Mouse (Mus musculus) activated CD4-positive, CD25-positive, alpha-beta regulatory T cell, adult 4 months (primary cell): ENCODE results near the gene Pigo. TPM values are rescaled to one million over a fixed set of nuclear protein-coding genes. Genes with fewer than 3 reads are reported as not detected.
A peak's percentile ranks its signal among the peaks of the same experiment; 100 is the strongest.
"Not testable (repeated sequence)": the region's sequence is repeated elsewhere in the genome, so short reads cannot be mapped to it uniquely, and the experiment has no call there.

Source experiments
- ATAC-seq: one replicate; pipeline ENCODE4 v1.8.0; 2017
- polyA plus RNA-seq, 2 experiments: library from polyadenylated mRNA; unstranded; fragments of 100-300 nt; shearing (Covaris generic); gene quantifications; one replicate each; pipeline ENCODE4 v1.2.1; 2017

The Pigo gene
- polyA plus RNA-seq, 2 experiments from 2014 or later = 14.1 to 14.6 TPM

DNA sequence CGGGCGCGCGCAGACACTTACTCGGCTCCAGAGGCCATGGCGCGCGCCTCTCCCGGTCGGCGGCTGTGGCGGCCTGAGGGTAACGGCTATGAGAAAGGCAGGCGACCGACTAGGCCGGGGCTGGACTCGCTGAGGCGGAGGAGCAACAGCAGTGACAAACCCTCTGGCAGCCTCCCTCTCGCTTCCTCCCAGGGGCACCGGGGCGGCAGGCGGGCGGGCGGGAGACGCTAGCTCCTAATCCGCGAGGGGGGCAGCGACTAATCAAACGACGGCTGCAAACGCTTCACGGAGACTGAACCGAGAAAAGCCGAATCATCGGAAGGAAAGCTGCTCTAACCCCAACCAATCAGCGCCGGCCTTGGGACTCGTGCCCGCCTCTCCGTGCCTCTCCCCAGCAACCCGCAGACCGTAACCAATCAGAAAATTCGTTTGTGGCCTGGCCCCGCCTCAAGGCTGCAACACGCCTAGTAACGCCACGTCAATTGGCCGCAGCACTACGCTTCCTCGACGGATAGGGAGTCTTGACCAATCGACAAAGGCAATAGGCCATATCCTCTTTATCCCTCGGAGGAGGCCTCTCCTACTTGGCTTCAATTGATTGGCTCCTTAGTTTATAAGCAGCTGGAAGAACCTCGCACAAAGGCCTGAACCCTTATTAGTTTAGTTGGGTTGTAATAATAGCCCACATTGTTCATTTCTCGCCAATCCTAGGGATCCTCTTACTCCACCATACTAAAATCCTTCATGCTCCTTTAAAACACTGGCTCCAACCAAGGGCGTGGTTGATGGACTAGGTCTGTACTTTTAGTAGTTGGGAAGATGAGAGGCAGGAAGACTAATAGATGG, 25.3 kb downstream of the Pigo start, which contains the start of gene Vcp:
Vcp (minus strand) TSS at position 367 of the 846 bp plus-strand sequence.
- peak; percentile 95 for ATAC-seq

GRCm38 (mm10) chr4:42999451-43000140, 26.0 kb downstream of the Pigo start:
- ATAC-seq = peak; percentile 7

GRCm38 (mm10) chr4:42998022-42998421, 27.6 kb downstream of the Pigo start:
- ATAC-seq = no peak

DNA sequence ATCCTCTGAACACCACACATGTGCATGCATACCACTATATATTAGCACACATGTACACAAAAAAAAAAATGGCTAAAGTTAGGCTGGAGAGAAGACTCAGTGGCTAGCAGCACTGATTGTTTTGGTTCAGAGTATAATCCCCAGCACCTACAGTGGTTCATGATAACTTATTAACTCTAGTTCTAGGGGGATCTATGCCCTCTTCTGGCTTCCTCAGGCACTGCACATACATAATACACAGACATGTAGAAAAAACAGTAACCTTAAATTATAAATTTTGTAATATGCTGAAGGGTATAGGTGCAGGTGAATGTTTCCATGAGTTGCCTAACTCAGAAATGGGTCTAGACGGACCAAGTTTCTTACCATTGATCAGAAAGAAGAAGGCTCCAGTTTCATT, 37.3 kb downstream of the Pigo start:
- ATAC-seq = no peak

DNA sequence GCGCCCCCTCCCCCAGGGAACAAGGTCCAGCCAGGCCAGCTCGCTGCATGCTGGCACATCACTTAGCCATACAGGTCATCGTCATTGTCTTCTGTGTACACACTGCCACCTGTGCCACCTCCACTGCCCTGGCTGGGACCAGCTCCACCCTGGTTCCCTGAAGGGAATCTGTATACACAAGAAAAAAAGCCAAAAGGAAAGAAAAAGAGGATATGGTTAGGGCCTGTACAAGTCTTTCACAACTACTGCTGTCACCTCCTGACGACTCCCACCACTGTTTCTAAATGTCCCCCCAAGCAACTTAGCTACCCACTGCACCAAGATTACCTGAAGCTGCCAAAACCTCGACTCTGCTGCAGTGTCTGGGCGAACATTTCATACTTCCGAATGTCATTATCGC, 45.2 kb downstream of the Pigo start:
- ATAC-seq = not testable (repeated sequence)

DNA sequence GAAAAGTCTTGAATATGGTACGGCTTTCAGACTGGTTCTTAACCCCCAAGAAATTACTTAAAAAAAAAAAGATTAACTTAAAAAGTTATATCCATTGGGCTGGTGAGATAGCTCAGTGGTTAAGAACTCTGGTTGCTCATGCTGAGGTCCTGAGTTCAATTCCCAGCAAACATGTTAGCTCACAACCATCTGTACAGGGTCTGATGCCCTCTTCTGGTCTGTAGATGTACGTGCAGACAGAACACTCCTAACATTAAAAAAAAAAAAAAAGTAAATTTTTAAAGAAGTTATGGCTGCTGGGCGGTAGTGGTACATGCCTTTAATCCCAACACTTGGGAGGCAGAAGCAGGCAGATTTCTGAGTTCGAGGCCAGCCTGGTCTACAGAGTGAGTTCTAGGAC, 47.6 kb downstream of the Pigo start:
- ATAC-seq = peak; percentile 46

DNA sequence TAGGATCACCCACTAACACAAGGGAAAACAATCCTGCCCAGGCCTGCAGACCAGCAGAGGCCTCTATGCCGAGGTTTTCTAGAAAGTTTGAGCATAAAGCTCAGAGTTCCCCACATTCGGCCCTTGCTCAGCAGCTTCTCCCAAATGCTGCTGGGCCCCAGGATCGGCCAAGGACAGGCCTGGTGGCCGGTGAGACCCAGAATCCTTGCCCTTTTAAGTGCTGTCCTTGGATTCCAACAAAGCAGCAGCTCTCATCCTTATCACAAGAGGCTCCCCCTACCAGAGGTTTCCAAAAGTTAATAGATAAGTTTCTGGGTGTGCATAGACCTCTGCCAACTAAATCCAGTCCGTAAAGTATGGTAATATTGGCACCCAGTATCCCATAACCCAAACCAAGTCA, 51.8 kb downstream of the Pigo start:
- ATAC-seq = no peak

- ATAC-seq = no peak
Observed at GRCm38 (mm10) chr4:42972952-42973351, 52.7 kb downstream of the Pigo start.

- no peak for ATAC-seq
Observed at GRCm38 (mm10) chr4:42969304-42969703, 56.3 kb downstream of the Pigo start, which contains the start of gene 1700022I11Rik. Gene 1700022I11Rik, plus strand, starts transcription at chr4:42969604.

Other genes with a start within 250 kb of the Pigo start
- not detected for gene Fam205a1, start 171.9 kb downstream of the Pigo start, polyA plus RNA-seq
- not detected for gene Gm12394, start 169.0 kb downstream of the Pigo start, polyA plus RNA-seq
- gene Fam205c, start 151.6 kb downstream of the Pigo start, polyA plus RNA-seq = not detected
- gene Phf24, start 109.2 kb downstream of the Pigo start, polyA plus RNA-seq = under 1 TPM in 1 of 2 experiments, not detected in 1; 0.14 TPM
- gene Dnajb5, start 76.0 kb downstream of the Pigo start, polyA plus RNA-seq = 1 to 10 TPM; 6.0 to 7.2 TPM
- under 1 TPM in 1 of 2 experiments, not detected in 1; 0.25 TPM for gene 1700022I11Rik, start 56.2 kb downstream of the Pigo start, polyA plus RNA-seq
- 100 to 1,000 TPM; 146 TPM for gene Vcp, start 25.3 kb downstream of the Pigo start, polyA plus RNA-seq
- 10 to 100 TPM; 16.5 to 27.4 TPM for gene Fancg, start 15.3 kb downstream of the Pigo start, polyA plus RNA-seq
- gene Stoml2, start 5.9 kb upstream of the Pigo start, polyA plus RNA-seq = 100 to 1,000 TPM; 119 to 161 TPM
- 1 to 10 TPM; 2.9 to 4.0 TPM for gene Fam214b, start 20.4 kb upstream of the Pigo start, polyA plus RNA-seq
- under 1 TPM in 1 of 2 experiments, not detected in 1; 0.08 TPM for gene Unc13b, start 33.1 kb upstream of the Pigo start, polyA plus RNA-seq
- under 1 TPM in 1 of 2 experiments, not detected in 1; 0.29 TPM for gene Atp8b5, start 241.3 kb upstream of the Pigo start, polyA plus RNA-seq